Mouse (Mus musculus) layer of hippocampus, adult 9-10 months (tissue): ENCODE results near the gene Cadm2.

Source experiments
- DNase-seq: peaks from one replicate; pipeline ENCODE4 v3.0.0; 2022; ENCODE audit warnings: low spot score

Cadm2 gene

GRCm38 (mm10) chr16:67124811-67125210 is 495.9 kb downstream of the Cadm2 start:
- DNase-seq: peak; percentile 25

- DNase-seq: no peak
These were observed 498.2 kb downstream of the Cadm2 start for GRCm38 (mm10) chr16:67122532-67122931.

- DNase-seq: no peak
These were observed 498.9 kb downstream of the Cadm2 start for GRCm38 (mm10) chr16:67121781-67122180.

- no peak for DNase-seq
These were observed 514.1 kb downstream of the Cadm2 start for GRCm38 (mm10) chr16:67106478-67107061.

GRCm38 (mm10) chr16:67096706-67097105 is 524.0 kb downstream of the Cadm2 start:
- no peak for DNase-seq

- DNase-seq: no peak
These were observed 524.8 kb downstream of the Cadm2 start for GRCm38 (mm10) chr16:67095916-67096315.

GRCm38 (mm10) chr16:67089747-67090146 is 531.0 kb downstream of the Cadm2 start:
- peak; percentile 63 for DNase-seq

GRCm38 (mm10) chr16:67079318-67079717 is 541.4 kb downstream of the Cadm2 start:
- DNase-seq: no peak

- peak; percentile 29 for DNase-seq
These were observed 544.4 kb downstream of the Cadm2 start for GRCm38 (mm10) chr16:67076169-67076895.

- DNase-seq: no peak
These were observed 552.2 kb downstream of the Cadm2 start for GRCm38 (mm10) chr16:67068461-67068860.

- DNase-seq: no peak
These were observed 589.8 kb downstream of the Cadm2 start for GRCm38 (mm10) chr16:67030918-67031317.

GRCm38 (mm10) chr16:67019856-67020255 is 600.9 kb downstream of the Cadm2 start:
- no peak for DNase-seq

- DNase-seq: no peak
These were observed 603.0 kb downstream of the Cadm2 start for GRCm38 (mm10) chr16:67017710-67018109.

- no peak for DNase-seq
These were observed 617.5 kb downstream of the Cadm2 start for GRCm38 (mm10) chr16:67003161-67003560.

- peak; percentile 13 for DNase-seq
These were observed 619.0 kb downstream of the Cadm2 start for GRCm38 (mm10) chr16:67001707-67002106.

- DNase-seq: no peak
These were observed 623.2 kb downstream of the Cadm2 start for GRCm38 (mm10) chr16:66997461-66997860.

- no peak for DNase-seq
These were observed 633.0 kb downstream of the Cadm2 start for GRCm38 (mm10) chr16:66987741-66988140.

GRCm38 (mm10) chr16:66986879-66987278 is 633.8 kb downstream of the Cadm2 start:
- peak; percentile 15 for DNase-seq

GRCm38 (mm10) chr16:66970912-66971311 is 649.8 kb downstream of the Cadm2 start:
- DNase-seq: no peak

- no peak for DNase-seq
These were observed 651.1 kb downstream of the Cadm2 start for GRCm38 (mm10) chr16:66969520-66970144.

- no peak for DNase-seq
These were observed 652.4 kb downstream of the Cadm2 start for GRCm38 (mm10) chr16:66968336-66968735.

GRCm38 (mm10) chr16:66967686-66968085 is 653.0 kb downstream of the Cadm2 start:
- no peak for DNase-seq

- no peak for DNase-seq
These were observed 661.6 kb downstream of the Cadm2 start for GRCm38 (mm10) chr16:66959146-66959545.
